Mouse (Mus musculus): ENCODE results near the gene Cyfip2. TPM values are rescaled to one million over a fixed set of nuclear protein-coding genes. Genes with fewer than 3 reads are reported as not detected.

The Cyfip2 gene
- total RNA-seq (2022), result 100 to 1,000 TPM; 481 to 545 (median 513) TPM

DNA sequence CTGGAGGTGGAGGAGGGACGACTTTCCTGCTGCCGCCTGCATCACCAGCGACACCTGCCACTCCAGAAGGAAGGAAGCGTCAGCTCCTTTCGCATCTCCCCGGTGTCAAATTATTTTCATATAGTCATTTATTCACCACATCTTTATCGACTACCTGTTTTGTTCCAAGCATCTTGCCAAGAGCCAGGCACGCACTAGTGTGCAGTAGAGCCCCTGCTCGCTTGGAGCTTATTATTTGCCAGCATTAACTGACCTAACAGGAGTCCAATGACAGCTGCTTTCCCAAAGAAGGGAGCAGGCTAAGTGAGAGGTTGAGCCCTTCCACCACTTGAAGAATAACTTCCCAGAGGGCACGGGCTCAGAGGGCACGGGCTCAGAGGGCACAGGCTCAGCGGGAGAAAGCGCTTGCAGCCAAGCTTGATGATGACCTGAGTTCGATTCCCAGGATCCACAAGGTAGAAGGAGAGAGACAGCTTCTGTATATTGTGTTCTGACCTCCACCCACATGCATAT lies at the start of gene Cyfip2:
Gene Cyfip2 (minus strand): TSS at position 337 of the 513 bp plus-strand sequence.
- DNase-seq (ENCODE audit: low spot score in 2 of 2), result no peak

DNA sequence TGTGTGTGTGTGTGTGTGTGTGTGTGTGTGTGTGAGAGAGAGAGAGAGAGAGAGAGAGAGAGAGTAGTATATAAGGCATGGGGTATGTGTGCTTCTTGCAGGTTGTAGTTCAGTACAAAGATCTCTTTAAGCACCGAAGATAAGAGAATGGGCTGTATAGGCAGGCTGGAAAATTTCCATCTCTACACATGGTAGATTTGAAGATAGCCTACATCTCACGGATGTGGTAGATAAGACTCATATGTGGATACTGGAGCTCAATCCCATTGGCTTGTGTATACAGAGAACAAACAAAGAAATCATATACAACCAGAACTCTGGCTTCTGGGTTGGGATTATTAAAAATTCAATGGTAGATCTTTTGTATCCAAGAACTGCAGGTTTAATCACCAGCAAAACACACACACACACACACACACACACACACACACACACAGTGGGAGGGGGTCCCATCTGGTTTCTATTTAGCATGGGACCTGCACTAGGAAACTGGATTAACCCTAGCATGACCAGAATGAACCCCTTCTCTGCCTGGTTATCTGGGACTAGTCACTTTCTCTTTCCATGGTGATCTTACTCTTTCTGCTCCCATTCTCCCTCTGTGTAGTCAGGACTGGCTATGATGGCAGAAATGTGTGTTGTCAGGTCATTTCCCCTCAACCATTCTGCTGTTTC lies 48.5 kb upstream of the Cyfip2 start:
- no peak for DNase-seq (ENCODE audit: low spot score in 2 of 2)

DNA sequence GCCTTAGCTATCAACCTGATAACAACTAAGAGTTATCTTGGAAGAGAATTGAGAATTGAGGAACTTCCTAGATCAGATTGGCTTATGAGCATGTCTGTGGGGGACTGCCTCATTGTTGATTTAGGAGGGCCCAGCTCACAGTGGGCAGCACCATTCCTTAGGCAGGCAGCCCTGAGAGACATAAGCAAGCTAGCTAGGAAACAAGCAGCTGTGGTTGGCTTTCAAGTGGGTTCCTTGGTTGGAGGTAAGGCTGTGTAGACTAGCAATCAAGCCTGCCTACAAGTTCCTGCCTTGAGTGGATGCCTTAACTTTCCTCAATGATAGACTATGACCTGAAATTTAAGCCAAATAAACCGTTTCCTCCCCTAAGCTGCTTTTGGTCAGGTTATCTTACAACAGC lies 45.7 kb upstream of the Cyfip2 start:
- no peak for DNase-seq (ENCODE audit: low spot score in 2 of 2)

DNA sequence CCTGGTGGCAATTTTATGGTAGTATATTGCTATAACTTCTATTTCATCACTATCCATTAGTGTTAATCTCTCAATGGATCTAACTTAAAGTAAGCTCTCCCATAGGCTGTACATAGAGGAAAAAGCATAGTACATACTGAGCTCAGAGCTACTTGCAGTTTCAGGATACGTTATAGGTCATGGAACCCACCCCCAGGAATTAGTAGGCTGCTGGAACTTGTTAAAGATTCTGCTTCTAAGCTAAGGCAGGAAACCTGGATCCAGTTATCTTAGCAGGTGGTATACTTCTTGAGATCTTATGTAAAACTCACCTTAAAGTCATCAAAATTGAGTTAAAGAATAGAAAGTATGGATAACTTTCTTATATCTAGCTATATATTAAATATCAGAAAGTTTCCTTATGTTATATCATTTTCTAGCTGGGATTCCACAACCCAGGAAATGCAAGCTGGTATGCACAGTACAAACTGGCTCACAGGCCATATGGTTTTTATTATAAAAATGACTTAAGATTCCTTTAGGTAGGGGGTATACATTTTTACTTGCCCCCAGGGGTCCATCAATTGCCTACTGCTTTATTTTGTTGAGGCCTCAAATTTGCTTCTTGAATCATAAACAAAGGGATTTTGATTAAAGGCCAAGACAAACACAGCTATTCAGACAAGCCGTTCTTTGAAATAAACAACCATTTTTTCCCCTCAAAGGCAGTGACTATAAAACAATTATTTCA lies 37.2 kb upstream of the Cyfip2 start:
- DNase-seq (ENCODE audit: low spot score in 2 of 2), result no peak

DNA sequence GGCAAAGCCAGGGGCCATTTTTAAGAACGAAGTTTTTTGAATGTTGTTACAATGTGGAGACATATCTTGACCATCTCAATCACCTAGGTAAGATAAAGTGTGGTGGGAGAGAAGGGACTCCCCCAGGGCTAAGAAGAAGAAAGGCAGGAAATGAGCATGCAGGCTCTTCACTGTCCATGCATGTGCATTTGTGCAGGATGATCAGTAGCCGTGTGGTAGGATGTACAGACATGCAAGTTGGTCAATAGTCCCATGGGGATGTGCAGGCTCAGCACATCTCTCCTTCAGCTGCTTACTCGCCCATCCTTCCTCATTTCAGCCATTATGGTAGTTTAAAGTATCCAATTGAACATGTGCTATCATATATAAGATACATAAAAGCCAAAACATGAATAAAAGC lies 35.8 kb upstream of the Cyfip2 start:
- DNase-seq (ENCODE audit: low spot score in 2 of 2), result no peak

DNA sequence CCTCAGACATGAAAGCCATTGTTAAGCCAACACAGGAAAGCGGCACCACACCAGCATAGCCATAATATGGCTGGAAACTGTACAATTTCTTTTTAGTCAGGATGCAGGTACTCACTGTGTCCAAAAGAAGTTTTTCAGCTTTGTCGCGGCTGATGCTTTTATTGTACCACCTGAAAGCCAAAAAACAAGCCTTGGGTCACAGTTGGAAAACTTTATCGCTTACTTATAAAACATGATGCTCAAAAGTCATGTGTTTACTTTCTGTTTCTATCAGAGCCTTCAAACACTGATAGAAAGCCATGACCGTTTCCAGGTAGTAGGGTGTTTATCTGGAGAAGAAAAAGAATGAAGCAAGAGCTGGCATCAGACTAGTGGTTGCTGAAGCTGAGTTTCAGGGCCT lies 35.1 kb upstream of the Cyfip2 start:
- DNase-seq (ENCODE audit: low spot score in 2 of 2), result no peak

DNA sequence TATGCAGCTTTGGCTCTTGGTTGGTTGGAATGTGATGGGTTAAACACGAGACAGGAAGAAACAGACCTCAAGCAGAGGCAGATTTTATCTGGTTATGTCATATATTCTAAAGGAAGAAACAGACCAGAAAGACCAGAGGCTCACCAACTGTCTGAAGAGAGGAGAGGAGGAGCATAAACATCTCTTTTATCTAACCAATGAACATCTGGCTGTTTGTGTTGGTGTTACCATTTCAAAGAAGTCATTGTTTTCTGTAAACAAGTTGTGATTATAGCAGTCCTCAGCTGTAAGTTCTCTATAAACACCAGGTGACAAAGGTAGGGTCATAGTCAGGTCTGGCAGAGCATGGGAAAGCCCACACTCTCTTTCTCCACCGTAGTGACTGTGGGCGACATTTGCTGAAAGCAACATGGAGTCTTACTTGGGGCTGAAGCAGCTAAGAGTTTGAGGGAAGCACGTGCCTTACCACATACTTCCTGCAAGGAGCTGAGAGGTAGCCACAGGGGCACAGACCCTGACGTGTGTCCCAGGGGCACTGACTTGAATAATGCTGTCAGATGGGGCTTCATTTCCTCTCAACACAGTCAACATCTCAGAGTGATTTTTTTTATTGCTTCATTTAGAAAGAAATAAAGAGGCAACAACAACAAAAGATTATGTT lies 31.4 kb upstream of the Cyfip2 start:
- no peak for DNase-seq (ENCODE audit: low spot score in 2 of 2)

DNA sequence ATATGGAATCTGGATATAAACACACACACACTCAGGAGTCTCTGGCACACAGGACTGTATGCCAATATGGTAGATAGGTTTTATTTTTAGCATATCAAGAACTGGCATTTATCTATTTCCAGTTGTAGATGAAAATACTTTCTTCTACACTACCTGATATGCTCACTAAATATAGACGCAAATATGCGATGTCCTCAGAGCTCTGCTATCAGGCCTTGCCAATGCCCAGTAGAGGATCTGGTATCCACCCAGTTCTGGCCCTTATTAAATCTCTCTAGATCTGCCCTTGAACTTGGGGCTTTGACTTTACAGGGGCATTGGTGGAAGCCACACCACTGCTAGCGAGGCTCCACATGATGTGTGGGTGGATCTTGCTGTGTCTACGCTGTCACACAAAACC lies 29.3 kb upstream of the Cyfip2 start:
- DNase-seq (ENCODE audit: low spot score in 2 of 2), result no peak

DNA sequence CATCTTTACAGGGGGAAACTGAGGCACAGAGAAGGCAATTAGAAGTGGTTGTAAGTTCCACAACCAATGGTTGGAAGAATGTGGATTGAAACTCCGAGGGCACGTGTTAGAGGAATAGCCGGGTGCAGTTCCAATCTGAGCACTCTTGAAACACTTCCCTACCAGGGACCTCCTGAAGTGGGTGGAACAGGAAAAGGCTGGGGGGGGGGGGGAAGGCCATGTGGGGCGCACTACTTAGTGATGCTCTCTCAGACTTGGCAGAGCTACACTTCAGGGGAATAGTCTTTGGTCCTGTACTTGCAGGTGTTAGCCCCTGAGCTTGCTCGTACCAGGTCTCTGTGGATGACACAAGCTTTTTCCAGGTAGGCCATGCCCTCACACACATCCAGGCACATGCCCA lies 23.4 kb upstream of the Cyfip2 start:
- DNase-seq (ENCODE audit: low spot score in 2 of 2), result no peak

DNA sequence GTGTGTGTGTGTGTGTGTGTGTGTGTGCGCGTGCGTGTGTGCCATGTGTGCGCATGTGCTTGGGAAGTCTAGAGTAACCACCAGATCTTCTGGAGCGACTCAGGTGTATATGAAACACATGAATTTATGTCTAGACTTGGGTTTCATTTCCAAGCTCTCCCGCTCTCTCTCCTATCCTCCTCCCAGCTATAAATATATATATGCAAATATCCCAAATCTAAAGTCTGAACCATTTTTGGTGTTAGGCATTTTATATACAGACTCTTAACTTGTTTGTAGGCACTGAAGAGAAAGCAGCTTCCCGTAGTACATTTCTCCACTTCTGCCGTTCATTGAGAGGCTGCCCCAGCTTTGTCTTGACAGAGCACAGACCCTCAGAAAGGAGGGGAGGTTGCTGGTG lies 19.6 kb upstream of the Cyfip2 start:
- no peak for DNase-seq (ENCODE audit: low spot score in 2 of 2)

DNA sequence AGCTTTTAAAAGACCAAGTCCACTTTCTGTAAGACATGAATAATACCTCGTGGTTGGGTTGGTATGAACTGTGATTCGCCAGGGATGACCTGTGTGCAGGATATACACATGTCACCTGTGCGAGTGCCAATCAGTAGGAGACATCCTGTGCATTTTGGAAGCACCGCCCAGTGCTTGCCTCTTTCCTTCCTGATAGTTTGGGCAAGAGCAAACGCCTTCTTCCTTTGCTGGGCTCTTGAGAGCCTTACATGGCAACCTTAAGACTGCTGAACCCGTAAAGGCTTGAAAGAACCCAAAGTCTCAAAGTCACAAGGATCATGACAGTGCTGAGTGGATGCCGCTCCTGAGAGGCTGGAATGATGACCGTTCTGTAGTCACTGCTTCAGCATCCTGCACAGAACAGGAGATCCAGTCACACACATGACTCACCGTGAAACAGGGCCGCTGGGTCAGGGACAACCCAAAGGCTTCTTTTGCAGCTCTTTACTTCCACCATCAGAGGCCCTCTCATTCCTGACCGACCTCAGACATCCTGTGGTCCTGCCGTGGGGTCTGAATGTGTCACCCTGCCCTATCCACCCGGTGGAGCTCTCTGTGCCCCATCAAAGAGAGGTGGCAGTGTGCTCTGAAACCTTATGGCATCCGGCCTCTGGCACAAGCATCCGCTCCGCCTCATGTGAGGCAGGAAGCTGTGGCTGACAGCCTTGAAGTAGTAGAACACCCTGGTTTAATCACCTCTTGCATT lies 13.8 kb upstream of the Cyfip2 start:
- DNase-seq (ENCODE audit: low spot score in 2 of 2), result no peak

DNA sequence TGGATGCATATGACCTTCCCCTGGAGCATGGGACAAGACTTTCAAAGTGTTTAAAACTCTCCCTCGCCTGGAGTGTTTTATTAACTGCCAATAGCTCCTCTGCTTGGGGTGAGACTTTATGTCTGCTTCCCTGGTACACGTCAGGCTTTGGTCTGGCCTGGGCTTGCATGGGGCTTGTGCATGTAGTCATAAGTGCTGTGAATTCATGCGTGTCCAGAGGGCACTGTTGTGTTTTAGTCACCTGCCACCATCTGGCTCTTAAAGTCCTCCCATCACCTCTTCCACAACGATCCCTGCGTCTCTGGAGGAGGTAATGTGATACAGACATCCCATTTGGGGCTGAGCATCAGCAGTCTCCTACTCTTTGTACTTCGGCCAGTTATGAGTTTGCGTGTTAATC lies 8.9 kb upstream of the Cyfip2 start:
- DNase-seq (ENCODE audit: low spot score in 2 of 2), result no peak

DNA sequence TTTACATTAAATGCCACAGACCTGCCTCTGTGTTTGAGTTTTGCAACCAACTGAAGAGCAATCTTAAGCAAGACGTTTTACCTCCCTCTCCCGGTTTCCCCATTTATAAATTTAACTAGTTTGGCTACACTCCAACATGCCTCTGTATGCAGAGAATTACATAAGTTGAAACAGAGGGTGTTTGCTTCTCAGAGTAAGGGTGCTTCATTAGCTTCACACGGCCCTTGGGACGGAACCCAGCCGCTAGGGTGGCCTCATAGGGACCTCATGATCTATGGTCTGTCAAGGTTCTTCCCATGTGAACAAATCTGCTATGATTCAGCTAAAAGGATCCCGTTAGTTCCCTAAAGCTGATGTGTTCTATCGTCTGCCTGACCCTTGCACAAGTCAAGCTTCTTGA lies 1.9 kb upstream of the Cyfip2 start:
- no peak for DNase-seq (ENCODE audit: low spot score in 2 of 2)

DNA sequence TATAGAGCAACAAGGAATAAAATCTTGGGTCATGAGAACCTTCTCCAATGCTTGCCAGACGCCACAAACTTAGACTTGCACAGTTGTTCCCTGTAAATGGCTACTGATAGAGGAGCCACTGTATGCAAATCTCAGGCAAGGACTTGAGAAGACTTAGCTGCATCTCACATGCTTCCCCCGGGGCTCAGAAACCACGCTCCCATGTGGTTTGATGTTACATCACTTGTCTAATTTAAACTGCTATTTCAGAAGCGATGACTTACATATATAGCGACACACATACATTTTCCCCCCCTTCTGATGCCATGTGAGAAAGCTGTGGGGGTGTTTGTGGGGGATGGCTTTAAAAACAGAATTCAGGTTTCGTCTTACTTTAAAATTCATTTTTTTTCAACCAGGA lies 1.2 kb upstream of the Cyfip2 start:
- no peak for DNase-seq (ENCODE audit: low spot score in 2 of 2)

DNA sequence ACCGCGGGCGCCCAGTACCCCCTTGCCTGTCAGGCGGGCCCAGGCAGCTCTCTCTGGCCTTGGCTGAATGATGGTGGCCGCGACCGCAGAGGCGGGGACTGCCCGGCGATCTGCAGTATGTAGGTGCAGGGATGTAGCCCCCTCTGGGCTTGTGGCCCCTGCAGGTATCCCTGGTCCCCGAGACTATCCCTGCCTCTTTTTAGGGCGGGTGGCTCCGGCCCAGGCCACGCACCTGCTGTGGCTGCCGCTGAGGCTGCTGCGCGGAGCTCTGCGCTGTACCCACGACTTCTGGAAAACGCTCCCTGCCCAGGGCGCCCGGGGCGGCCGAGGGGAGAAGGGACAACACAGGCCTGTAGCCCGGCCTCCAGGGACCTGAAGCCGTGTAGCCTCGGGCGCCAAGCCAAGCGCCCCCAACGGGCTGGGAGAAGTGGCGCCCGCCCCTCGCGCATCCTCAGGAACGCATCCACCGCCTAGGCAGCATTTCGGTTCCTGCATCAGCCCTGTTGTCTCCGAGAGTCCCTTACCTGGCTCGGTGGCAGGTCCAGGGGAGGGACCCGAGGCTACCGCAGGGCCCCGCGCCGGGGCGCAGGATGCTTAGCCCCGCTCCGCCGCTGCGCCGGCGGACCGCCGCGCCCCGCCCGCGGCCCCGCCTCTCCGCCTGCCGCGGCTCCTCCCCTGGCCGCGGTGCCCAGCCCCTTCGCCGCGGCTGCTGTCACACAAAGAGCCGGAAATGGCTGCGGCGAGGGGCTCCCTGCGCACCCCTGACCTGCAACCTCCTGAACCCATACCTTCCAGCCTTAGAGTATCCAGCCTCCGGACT lies 746 bp downstream of the Cyfip2 start:
- no peak for DNase-seq (ENCODE audit: low spot score in 2 of 2)

DNA sequence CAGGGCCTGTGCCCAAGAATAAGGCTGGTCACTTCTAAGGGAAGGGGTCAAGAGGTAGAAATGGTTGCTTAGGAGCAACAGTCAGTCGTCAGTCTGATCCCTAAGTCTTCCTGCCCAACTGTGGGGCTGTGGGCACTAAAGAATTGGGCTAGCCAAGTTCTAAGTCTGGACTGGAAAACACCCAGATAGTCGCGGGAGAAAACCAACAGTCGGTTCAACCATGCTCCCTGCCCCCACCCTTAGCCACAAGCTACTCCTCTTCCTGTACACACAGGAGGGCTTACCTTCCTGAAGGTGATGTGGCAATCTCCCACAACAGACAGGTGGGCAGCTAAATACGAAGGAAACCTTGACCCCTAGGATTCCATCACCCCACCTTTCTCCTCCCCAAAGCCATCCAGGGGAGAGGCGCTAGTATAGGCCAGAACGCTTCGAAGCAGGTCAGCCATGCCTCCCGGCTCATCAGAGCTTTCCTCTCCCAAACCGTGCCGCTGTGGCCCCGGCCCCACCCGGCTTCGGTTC lies 1.4 kb downstream of the Cyfip2 start:
- DNase-seq (ENCODE audit: low spot score in 2 of 2), result no peak

DNA sequence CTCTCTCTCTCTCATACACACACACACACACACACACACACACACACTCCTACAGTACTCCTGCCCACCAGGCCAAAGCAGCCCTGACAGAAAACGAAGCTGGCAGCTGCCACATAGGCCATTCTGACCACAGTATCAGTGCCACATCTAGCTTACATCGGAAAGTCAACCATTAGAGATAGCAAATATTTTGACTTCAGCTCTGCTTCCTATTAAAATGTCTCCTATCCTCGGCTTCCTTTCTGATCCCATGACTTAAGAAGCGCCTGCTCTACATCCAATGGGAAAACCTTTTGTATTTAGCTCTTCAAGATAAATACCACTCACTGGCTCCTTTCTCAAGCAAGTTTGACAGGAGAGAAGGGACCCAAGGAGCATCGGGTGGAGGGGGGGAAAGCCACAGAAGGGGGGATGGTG lies 2.0 kb downstream of the Cyfip2 start:
- no peak for DNase-seq (ENCODE audit: low spot score in 2 of 2)

DNA sequence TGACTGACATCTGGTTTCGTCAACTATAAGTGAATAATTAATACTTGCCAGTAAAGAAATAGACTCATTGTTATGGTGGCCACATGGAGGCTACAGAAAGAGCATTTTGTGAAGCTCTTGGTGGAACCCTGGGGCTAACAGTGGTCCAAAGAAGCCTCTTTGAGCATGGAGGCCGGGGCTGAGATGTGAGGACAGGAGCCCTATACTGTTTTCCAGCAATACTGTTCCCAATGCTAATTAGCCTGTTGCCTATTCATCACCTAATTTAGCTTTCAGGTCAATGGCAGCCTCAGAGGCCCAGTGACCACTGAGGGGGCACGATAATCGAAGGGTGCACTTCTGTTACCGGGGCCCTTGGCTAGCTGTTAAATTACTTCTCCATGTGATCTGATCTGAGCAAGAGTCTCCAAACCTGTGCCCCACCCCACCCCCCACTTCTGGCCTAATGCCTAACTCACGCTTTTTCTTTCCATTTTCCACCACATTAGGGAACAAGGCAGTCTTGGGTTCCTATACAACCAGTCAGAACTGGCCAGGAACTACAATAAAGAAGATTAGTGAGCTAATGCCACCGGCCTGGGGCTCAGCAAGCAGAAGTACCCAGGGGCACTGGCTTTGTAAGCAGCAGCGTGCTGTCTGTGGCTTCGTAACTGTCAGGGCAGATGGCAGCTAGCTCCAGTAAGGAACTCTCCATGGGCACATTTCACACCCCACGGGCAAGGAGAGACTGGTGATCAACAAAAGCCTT lies 2.7 kb downstream of the Cyfip2 start:
- DNase-seq (ENCODE audit: low spot score in 2 of 2), result no peak

DNA sequence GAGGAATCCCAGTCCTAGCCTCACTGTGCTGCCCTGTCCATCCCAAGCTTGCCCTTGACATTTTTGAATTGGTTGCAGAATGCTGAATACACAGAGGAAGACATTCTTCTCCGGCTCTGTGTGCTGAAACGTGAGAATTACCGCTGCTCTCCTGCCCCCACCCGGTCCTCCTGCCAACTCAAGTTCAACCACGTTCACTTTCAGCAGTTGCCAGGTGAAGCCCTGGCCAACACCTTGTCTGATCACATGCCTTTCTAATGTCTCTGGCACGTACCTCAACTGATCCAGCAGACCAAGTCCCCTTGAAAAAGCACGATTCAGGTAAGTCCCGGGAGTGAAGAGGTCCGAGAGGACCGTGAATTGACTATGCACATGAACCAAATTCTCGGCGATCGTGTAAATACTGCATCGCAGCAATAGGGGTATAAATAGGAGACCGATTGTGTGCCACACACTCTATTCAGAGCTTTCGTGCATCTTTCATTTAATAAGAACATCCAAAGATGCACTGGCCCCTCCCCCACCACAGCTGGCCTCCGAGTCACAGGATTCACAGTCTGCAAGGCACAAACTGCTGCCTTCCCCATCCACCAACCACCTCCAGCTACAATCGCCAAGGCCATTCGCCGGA lies 3.4 kb downstream of the Cyfip2 start:
- DNase-seq (ENCODE audit: low spot score in 2 of 2), result no peak
